Mouse (Mus musculus): ENCODE measurements at regions not wholly inside any gene's neighbourhood (a gene's known extent, or its start where the extent isn't known, plus 50 kb on each side); places are given as distances from the start of the nearest gene placed in this dataset.

DNA sequence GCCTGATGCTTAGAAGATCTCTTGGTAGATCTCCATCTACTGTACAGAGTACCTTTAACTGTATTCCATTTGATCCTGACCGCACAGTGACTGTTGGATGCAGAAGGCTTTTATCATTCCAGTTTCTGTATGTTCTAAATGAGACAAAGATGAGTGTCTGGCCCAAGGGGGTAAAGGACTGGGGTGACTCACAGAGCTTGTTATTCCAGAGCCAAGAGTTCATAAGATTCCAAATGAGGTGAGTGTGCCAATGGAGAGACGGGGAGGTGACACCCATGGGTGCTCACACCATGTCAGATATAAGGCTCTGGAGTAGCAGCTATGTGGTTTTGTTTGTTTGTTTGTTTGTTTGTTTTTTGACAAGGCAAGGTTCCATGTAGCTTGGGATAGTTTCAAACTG lies 54.8 kb upstream of the Lclat1 start:
- DNase-seq: no peak

DNA sequence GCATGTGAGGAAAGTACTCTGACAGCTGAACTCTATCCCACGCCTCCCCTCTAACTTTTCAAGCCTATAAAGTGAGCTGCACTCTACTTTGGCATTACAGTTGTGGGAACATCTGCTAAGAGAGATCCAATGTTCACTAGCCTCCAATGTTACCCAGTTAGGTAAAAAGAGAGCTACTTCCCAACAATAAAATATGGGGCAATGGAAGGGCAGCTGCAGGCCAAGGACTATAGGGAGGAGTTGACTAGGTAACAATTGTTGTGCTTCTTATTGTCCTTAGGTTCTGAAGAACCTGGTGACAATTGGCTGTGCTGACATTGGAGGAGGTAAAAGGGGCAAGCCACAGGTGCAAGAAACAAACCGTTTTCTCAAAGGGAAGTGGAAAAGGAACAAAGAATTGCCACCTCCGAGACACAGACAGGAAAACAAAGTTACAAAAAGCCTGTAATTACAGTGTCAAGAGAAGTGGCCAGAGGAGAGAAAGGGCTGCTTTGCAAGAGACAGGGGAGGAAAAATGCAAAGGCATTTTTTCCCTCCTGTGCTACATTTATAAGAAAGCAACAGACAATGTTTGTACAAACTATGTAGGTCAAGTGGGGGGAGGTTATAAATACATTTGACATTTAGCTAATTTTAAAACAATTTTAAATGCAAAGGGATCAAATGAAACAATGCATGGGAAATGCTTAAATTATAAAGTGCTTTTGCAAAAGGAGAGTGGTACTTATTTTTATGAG lies 54.1 kb upstream of the Lclat1 start:
- DNase-seq: no peak

DNA sequence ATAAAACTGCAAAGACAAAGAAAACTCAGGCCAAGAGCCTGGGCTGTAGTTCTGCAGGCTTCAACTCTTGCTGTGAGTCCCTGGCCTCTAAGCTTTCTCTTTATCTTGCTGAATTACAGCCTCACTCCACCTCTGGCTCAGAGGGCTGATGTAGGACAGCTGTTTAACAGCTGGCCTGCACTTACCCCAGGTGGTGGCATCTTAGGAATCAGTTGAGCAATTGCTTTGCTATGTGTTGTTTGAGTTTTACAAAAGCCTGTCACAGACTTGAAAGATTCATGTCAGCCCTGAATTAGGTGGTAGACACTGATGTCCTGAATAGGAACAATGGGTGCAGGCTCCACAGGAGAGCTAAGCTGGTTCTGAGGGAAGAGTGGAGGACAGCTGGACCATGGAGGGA lies 53.6 kb upstream of the Lclat1 start:
- DNase-seq: no peak

DNA sequence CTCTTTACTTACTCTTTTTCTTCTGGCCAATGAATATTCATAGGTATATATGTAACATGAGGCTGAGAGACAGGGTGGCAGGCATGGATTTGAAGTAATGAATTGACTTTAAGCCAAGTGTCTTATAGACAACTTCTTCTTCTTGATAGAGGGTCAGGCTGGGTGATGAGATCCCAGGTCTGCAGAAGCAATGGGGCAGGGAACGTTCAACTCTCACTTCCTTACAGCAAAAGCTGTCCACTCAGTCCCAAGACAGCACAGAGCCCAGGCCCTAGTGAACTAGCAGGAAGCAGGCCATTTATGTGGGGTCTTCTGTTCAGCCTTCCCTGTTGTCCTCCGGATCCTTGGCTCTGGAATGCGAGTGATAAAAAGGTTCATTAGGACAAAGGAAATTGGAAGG lies 52.6 kb upstream of the Lclat1 start:
- DNase-seq: no peak

DNA sequence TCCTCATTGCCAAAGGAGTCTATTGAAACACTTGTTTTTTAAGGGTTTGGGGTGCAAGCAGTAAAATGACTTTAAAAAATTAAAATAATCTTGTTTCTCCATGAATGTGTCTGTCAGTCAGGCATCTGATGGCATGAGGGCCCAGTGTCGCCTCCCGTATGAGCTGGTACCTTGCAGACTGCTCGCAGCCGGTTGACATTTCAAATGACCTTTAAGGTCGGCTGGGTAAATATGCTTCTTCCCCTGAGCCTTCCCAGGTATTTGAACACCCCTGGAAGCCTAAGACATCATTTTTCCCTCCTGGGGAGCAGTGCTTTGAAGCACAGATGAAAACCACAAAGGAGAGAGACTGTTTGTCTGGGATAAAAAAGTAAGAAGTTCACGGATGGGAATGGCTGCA lies 52.2 kb upstream of the Lclat1 start:
- no peak for DNase-seq

DNA sequence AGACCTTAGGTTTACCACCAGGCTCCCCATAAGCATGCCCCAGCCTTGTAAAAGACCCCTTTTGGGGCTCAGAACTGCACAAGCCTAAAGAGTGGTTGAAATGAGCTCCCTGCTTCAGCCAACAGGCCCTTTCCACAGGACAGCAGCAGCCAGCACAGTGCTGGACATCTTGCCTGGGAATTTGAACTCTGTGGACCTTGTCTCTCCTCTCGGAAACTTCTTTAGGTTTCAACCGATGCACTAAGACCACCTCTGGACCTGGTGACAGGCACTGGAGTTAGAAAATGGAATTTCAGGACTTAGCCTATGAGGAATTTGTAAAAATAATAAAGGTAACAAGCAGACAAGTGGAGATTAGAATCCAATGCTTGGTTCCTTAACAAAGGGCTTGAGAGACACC lies 51.2 kb upstream of the Lclat1 start:
- no peak for DNase-seq

All from cerebellum, adult 18-20 months (tissue).